Mouse (Mus musculus) hindbrain, embryonic 16.5 days (tissue): ENCODE measurements at regions not wholly inside any gene's neighbourhood (a gene's known extent, or its start where the extent isn't known, plus 50 kb on each side); places are given as distances from the start of the nearest gene placed in this dataset.

Source experiments
- ATAC-seq: fragments of 200-750 bp; cut with Nextera tagmentation; 2 replicates; pipeline ENCODE4 v1.8.0; 2017; ENCODE audit warnings: moderate TSS enrichment, moderate library complexity
- H3K27ac ChIP-seq: fragments of 300-500 bp; sonication (generic); 2 replicates; pipeline ENCODE4 v1.5.1; 2014; ENCODE audit warnings: low read depth, mild to moderate bottlenecking, control low read depth, low read length, moderate library complexity
- H3K27me3 ChIP-seq: fragments of 300-500 bp; sonication (generic); replicated peaks from 2 replicates; pipeline ENCODE4 v1.6.1; 2014; ENCODE audit warnings: low read length; ENCODE audit not compliant: control insufficient read depth, insufficient read depth
- H3K36me3 ChIP-seq: fragments of 300-500 bp; sonication (generic); 2 replicates; pipeline ENCODE4 v1.6.1; 2014; ENCODE audit warnings: mild to moderate bottlenecking, low read length, moderate library complexity, mixed read lengths; ENCODE audit not compliant: control insufficient read depth, insufficient read depth
- H3K4me1 ChIP-seq: fragments of 300-500 bp; sonication (generic); 2 replicates; pipeline ENCODE4 v1.6.1; 2014; ENCODE audit warnings: low read depth, low read length; ENCODE audit not compliant: control insufficient read depth, insufficient read depth
- H3K4me2 ChIP-seq: fragments of 300-500 bp; sonication (generic); 2 replicates; pipeline ENCODE4 v1.6.1; 2014; ENCODE audit warnings: mild to moderate bottlenecking, low read length, control low read depth, moderate library complexity
- H3K4me3 ChIP-seq: fragments of 300-500 bp; sonication (generic); 2 replicates; pipeline ENCODE4 v1.5.1; 2014; ENCODE audit warnings: mild to moderate bottlenecking, low read length, control low read depth, moderate library complexity
- H3K9ac ChIP-seq: fragments of 300-500 bp; sonication (generic); 2 replicates; pipeline ENCODE4 v1.6.1; 2014; ENCODE audit warnings: low read depth, mild to moderate bottlenecking, control low read depth, low read length, moderate library complexity
- H3K9me3 ChIP-seq: fragments of 300-500 bp; sonication (generic); 2 replicates; pipeline ENCODE4 v1.6.1; 2014; ENCODE audit warnings: mild to moderate bottlenecking, low read length, moderate library complexity; ENCODE audit not compliant: control insufficient read depth
- WGBS: fragments of 180-500 bp; shearing (Covaris S2); extraction: QIAGEN DNeasy Blood & Tissue Kit; methylation state at CpG from one replicate; pipeline ENCODE4 v1.1.7; 2014; 5-methylcytosine and 5-hydroxymethylcytosine counted together

GRCm38 (mm10) chr14:24930251-24930650 is 443.3 kb downstream of the Rps24 start:
- 46% methylated on average over 7 of the region's 7 CpGs for WGBS
- Histone ChIP-seq H3K27ac (no peak overlapping the region), H3K36me3 (no peaks in the 10 kb centered on the region), H3K4me3 (no peak overlapping the region), H3K9me3 (no peaks in the 10 kb centered on the region), H3K4me1 (peaks cover 6% of the 10 kb centered on the region; the same call in 1 of the 2 replicates), H3K9ac (no peak overlapping the region), H3K4me2 (no peak overlapping the region), H3K27me3 (no peaks in the 10 kb centered on the region)
- no peak for ATAC-seq

DNA sequence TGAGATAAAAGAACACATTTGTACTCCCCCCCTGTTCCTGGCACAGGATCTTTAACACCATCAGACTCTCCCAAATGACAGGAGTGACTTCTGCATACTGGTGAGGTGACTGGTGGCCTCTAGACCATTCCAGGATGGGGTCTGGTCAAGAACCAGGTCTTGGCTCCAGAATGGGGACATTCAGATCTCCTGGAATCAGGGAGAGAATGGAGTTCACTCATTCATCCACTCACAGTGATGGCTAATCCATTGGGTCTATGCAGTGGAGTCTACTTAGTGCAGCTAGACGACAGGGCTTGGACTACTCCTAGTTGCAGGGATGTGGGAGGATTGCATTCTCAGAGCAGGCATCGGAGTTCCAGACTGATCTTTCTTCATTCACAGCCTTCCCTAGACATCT is 451.0 kb downstream of the Rps24 start:
- 90% methylated on average over 2 of the region's 2 CpGs for WGBS

DNA sequence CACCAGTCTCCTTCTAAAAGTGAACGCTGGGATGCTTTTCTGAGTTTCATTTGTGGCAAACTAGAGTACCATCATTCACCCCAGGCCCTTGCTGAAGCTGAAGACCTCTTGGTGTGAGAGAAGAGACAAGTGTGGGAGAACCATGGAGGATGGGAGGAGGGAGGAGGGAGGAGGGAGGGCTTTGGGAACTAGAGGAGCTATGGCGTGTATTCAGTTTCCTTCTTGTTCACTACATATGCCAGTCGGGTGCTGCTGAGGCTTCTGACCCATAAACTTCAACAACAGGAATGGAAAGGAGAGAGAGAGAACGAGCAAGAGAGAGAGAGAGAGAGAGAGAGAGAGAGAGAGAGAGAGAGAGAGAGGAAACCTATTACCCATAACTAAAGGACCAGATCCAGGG is 452.1 kb downstream of the Rps24 start:
- peak; percentile 55; the same call in 1 of the 2 replicates for ATAC-seq
- WGBS: 56% methylated on average over 4 of the region's 4 CpGs

More for the DNA sequence above, 451.0 kb downstream of the Rps24 start:
- Histone ChIP-seq H3K9ac (no peak overlapping the region), H3K36me3 (no peaks in the 10 kb centered on the region), H3K4me1 (peaks cover 3% of the 10 kb centered on the region; the same call in 1 of the 2 replicates), H3K27ac (no peak overlapping the region), H3K27me3 (no peaks in the 10 kb centered on the region), H3K4me3 (no peak overlapping the region), H3K4me2 (no peak overlapping the region), H3K9me3 (no peaks in the 10 kb centered on the region)
- ATAC-seq: no peak

GRCm38 (mm10) chr14:24939476-24940200 is 452.7 kb downstream of the Rps24 start:
- Histone ChIP-seq H3K27me3 (no peaks in the 10 kb centered on the region), H3K27ac (peak overlapping the region; percentile 75), H3K36me3 (no peaks in the 10 kb centered on the region), H3K9ac (no peak overlapping the region), H3K9me3 (no peaks in the 10 kb centered on the region), H3K4me1 (peaks cover 3% of the 10 kb centered on the region; the same call in 1 of the 2 replicates), H3K4me3 (no peak overlapping the region), H3K4me2 (no peak overlapping the region)
- ATAC-seq: peak; percentile 97
- WGBS: 56% methylated on average over 9 of the region's 9 CpGs

More for the DNA sequence above, 452.1 kb downstream of the Rps24 start:
- Histone ChIP-seq H3K4me2 (no peak overlapping the region), H3K9ac (no peak overlapping the region), H3K27me3 (no peaks in the 10 kb centered on the region), H3K27ac (peak overlapping the region; percentile 75), H3K4me1 (peaks cover 3% of the 10 kb centered on the region; the same call in 1 of the 2 replicates), H3K9me3 (no peaks in the 10 kb centered on the region), H3K36me3 (no peaks in the 10 kb centered on the region), H3K4me3 (no peak overlapping the region)

DNA sequence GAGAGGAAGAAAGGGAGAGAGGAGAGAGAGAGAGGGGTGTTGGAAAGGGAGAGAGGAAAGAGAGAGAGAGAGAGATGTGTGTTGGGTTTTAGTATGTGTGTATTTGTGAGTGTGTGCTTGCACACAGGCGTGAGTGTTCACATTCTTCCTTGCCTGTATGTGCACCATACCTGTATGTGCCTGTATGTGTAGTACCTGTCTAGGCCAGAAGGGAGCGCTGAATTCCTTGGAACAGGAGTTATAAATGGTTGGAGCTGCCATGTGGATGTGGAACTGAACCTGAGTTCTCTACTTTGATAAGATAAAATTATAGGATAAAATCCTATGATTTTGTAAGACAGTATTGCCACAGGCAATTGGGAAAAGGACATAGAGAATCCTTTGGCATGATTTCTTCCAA is 458.8 kb downstream of the Rps24 start:
- Histone ChIP-seq H3K4me3 (no peak overlapping the region), H3K9ac (no peak overlapping the region), H3K27me3 (no peaks in the 10 kb centered on the region), H3K4me2 (no peak overlapping the region), H3K9me3 (peaks cover 2% of the 10 kb centered on the region; the same call in 1 of the 2 replicates), H3K27ac (no peak overlapping the region), H3K4me1 (no peaks in the 10 kb centered on the region), H3K36me3 (no peaks in the 10 kb centered on the region)
- WGBS: 43% methylated on average over 2 of the region's 2 CpGs
- no peak for ATAC-seq

GRCm38 (mm10) chr14:24947084-24947483 is 460.2 kb downstream of the Rps24 start:
- Histone ChIP-seq H3K27ac (no peak overlapping the region), H3K4me2 (no peak overlapping the region), H3K4me1 (no peaks in the 10 kb centered on the region), H3K27me3 (no peaks in the 10 kb centered on the region), H3K4me3 (no peak overlapping the region), H3K36me3 (no peaks in the 10 kb centered on the region), H3K9me3 (peaks cover 2% of the 10 kb centered on the region; the same call in 1 of the 2 replicates), H3K9ac (no peak overlapping the region)
- ATAC-seq: no peak
- 81% methylated on average over 5 of the region's 5 CpGs for WGBS

GRCm38 (mm10) chr14:24955891-24956410 is 469.0 kb downstream of the Rps24 start:
- Histone ChIP-seq H3K9ac (no peak overlapping the region), H3K27me3 (no peaks in the 10 kb centered on the region), H3K36me3 (no peaks in the 10 kb centered on the region), H3K4me3 (no peak overlapping the region), H3K4me2 (no peak overlapping the region), H3K27ac (no peak overlapping the region), H3K4me1 (peaks cover 8% of the 10 kb centered on the region; the same call in 1 of the 2 replicates), H3K9me3 (no peaks in the 10 kb centered on the region)
- ATAC-seq: no peak
- WGBS: 90% methylated on average over 11 of the region's 11 CpGs

GRCm38 (mm10) chr14:24956528-24957210 is 469.7 kb downstream of the Rps24 start:
- no peak overlapping the region for H3K9ac ChIP-seq
- peaks cover 8% of the 10 kb centered on the region; the same call in 1 of the 2 replicates for H3K4me1 ChIP-seq
- no peak overlapping the region for H3K4me3 ChIP-seq
- no peaks in the 10 kb centered on the region for H3K9me3 ChIP-seq
- no peak overlapping the region for H3K4me2 ChIP-seq
- no peak overlapping the region for H3K27ac ChIP-seq
- WGBS: 48% methylated on average over 2 of the region's 2 CpGs
- no peaks in the 10 kb centered on the region for H3K36me3 ChIP-seq
- H3K27me3 ChIP-seq: no peaks in the 10 kb centered on the region
- no peak for ATAC-seq

- no peak overlapping the region for H3K9ac ChIP-seq
Observed at GRCm38 (mm10) chr14:24957392-24957791, 470.5 kb downstream of the Rps24 start.

More at GRCm38 (mm10) chr14:24957392-24957791, 470.5 kb downstream of the Rps24 start:
- WGBS: 88% methylated on average over 4 of the region's 4 CpGs
- Histone ChIP-seq H3K9me3 (no peaks in the 10 kb centered on the region), H3K4me2 (no peak overlapping the region), H3K36me3 (no peaks in the 10 kb centered on the region), H3K4me1 (peaks cover 8% of the 10 kb centered on the region; the same call in 1 of the 2 replicates), H3K4me3 (no peak overlapping the region), H3K27me3 (no peaks in the 10 kb centered on the region), H3K27ac (no peak overlapping the region)
- ATAC-seq: no peak
